Mouse (Mus musculus): Measurements from ENCODE around the gene 2510039O18Rik. TPM values are rescaled to one million over a fixed set of nuclear protein-coding genes. Genes with fewer than 3 reads are reported as not detected.

The 2510039O18Rik gene
- total and polyA plus RNA-seq, 2 experiments from 2014 or later: 12.0 to 57.7 TPM

DNA sequence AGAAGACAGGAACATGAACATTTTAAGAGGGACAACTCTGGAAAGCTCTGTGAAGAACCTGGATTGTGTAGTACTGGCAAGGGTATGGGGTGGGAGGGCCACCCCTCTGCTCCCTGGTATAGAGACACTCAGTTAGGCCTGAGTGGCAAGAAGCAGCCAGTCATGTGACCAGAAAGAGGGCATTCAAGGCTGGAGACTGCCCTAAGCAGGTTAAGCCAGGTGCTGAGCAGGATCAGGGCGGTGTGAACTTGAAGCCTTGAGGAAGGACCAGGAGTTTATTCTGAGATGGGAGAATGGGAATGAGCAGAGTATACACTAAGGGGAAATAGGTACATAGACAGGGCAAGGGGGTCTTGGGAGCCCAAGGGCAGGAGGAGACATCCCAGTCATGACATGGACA, 2.3 kb downstream of the 2510039O18Rik start:
- Histone ChIP-seq H3K27ac (ENCODE audit: low read depth, low read length) (no peak overlapping the region), H3K36me3 (ENCODE audit: insufficient read depth) (peaks cover 44% of the 10 kb centered on the region), H3K9ac (no peak overlapping the region), H3K9me3 (ENCODE audit: low read length) (no peaks in the 10 kb centered on the region), H3K4me3 (ENCODE audit: low read depth, low read length) (no peak overlapping the region), H3K4me2 (ENCODE audit: low read depth) (no peak overlapping the region), H3K4me1 (ENCODE audit: insufficient read depth) (peaks cover 15% of the 10 kb centered on the region), H3K27me3 (ENCODE audit: insufficient read depth, low read length) (no peaks in the 10 kb centered on the region)
- no peak for ATAC-seq
- WGBS: 95% methylated on average over 1 of the region's 1 CpGs
- no peak for DNase-seq
- no peak for TF ChIP-seq CTCF (IDR thresholded peaks at IDR 0.05; ENCODE audit: low read depth)

- no peaks in the 10 kb centered on the region for H3K27me3 ChIP-seq (ENCODE audit: insufficient read depth, low read length)
- no peak overlapping the region for H3K4me2 ChIP-seq (ENCODE audit: low read depth)
- no peak for TF ChIP-seq CTCF (IDR thresholded peaks at IDR 0.05; ENCODE audit: low read depth)
- peaks cover 4% of the 10 kb centered on the region; the same call in 1 of the 2 replicates for H3K4me1 ChIP-seq (ENCODE audit: insufficient read depth)
- no peaks in the 10 kb centered on the region for H3K9me3 ChIP-seq (ENCODE audit: low read length)
- peaks cover 50% of the 10 kb centered on the region for H3K36me3 ChIP-seq (ENCODE audit: insufficient read depth)
- no peak for ATAC-seq
- 60% methylated on average over 2 of the region's 2 CpGs for WGBS
- no peak overlapping the region for H3K4me3 ChIP-seq (ENCODE audit: low read depth, low read length)
- H3K9ac ChIP-seq: no peak overlapping the region
- no peak overlapping the region for H3K27ac ChIP-seq (ENCODE audit: low read depth, low read length)
- no peak for DNase-seq
These were observed 6.8 kb downstream of the 2510039O18Rik start for GRCm38 (mm10) chr4:147947511-147947910.

DNA sequence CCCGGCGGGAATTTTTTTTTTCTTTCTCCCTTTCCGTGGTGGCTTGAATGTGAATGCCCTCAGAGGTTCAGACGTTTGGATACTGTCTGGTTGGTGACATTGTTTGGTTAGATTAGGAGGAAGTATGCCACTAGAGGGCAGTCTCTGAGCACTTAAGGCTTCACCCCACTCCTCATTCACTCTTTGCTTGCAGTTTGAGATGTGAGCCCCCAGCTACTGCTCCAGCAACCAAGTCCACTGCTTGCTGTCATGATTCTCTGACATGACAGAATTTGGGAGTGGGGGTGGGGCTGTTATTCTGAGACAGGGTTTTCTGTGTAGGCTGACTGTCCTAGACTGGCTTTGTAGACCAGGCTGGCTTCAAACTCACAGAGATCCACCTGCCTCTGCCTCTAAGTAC, 12.9 kb downstream of the 2510039O18Rik start:
- Histone ChIP-seq H3K9ac (no peak overlapping the region), H3K4me2 (ENCODE audit: low read depth) (no peak overlapping the region), H3K27me3 (ENCODE audit: insufficient read depth, low read length) (no peaks in the 10 kb centered on the region), H3K4me1 (ENCODE audit: insufficient read depth) (no peaks in the 10 kb centered on the region), H3K4me3 (ENCODE audit: low read depth, low read length) (no peak overlapping the region), H3K27ac (ENCODE audit: low read depth, low read length) (no peak overlapping the region), H3K36me3 (ENCODE audit: insufficient read depth) (peaks cover 3% of the 10 kb centered on the region; the same call in 1 of the 2 replicates), H3K9me3 (ENCODE audit: low read length) (no peaks in the 10 kb centered on the region)
- ATAC-seq (peak; percentile 50), DNase-seq (peak; percentile 64)
- peak; percentile 68 for TF ChIP-seq CTCF (IDR thresholded peaks at IDR 0.05; ENCODE audit: low read depth)
- 7% methylated on average over 4 of the region's 4 CpGs for WGBS

DNA sequence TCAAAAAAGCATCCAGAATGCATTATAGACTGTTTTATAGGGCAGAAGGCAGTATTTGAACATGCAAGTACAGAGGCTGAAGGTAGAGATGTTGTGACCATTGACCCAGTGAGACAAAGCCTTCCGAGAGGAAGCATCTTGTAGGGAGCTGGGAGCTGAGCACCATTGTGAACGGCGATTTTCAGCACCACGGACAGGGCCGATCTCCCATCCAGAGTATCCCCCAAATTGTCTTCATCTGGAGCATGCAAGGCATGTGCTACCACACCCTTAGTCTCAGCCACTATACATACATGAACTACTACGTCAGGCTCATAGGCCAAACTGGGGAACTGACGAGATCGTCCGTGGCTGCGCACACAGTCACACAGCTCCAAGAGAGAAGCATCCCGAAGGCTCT, 16.4 kb downstream of the 2510039O18Rik start:
- 45% methylated on average over 11 of the region's 11 CpGs for WGBS
- H3K27ac ChIP-seq (ENCODE audit: low read depth, low read length): no peak overlapping the region
- H3K27me3 ChIP-seq (ENCODE audit: insufficient read depth, low read length): no peaks in the 10 kb centered on the region
- ATAC-seq (no peak), DNase-seq (no peak)
- H3K4me2 ChIP-seq (ENCODE audit: low read depth): no peak overlapping the region
- no peaks in the 10 kb centered on the region for H3K4me1 ChIP-seq (ENCODE audit: insufficient read depth)
- H3K9ac ChIP-seq: no peak overlapping the region
- TF ChIP-seq CTCF (IDR thresholded peaks at IDR 0.05; ENCODE audit: low read depth): no peak
- no peaks in the 10 kb centered on the region for H3K9me3 ChIP-seq (ENCODE audit: low read length)
- no peaks in the 10 kb centered on the region for H3K36me3 ChIP-seq (ENCODE audit: insufficient read depth)
- no peak overlapping the region for H3K4me3 ChIP-seq (ENCODE audit: low read depth, low read length)

DNA sequence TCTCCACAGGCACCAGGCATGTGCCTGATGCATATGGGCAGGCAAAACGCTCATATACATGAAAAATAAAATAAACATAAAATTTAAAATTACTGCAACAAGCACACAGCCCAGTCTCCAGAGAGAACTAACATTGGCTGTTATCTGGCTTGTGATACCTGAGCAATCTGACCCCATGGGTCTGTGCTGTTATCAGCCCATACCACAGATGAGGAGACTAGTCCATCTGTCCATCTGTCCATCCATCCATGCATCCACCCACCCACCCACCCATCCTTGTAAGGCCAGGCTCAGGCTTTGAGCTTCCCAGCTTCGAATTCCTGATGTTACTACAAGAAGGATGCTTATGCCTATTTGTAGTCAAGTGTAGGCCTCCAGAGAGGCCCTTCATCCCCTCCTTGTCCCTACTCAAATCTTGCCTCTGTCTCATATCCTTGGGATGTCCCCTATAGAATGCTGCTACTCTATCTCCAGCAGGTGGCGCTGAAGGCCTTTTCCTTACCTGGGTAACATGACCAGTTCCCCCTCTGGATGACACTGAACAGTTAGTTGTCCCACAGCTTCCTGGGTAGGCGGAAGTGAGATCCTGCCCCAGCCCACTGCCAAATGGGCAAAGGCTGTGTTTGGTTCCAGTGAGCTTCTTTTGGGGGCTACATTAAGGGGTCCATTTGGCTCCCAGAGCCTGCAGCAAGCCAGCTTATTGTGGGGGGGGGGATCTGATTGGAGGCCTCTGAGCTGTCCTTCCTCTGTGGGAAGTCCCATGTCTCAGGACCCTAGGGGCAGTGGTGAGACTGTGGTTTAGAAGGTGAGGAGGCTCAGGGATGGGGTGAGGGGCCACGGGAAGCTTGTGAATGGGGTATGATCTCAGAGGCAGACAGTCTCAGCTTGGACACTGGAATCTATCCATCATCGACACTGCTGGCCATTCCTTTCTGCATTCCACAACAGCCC, 19.5 kb downstream of the 2510039O18Rik start:
- Histone ChIP-seq H3K27ac (ENCODE audit: low read depth, low read length) (no peak overlapping the region), H3K9ac (no peak overlapping the region), H3K4me1 (ENCODE audit: insufficient read depth) (no peaks in the 10 kb centered on the region), H3K27me3 (ENCODE audit: insufficient read depth, low read length) (no peaks in the 10 kb centered on the region), H3K4me2 (ENCODE audit: low read depth) (no peak overlapping the region), H3K4me3 (ENCODE audit: low read depth, low read length) (no peak overlapping the region), H3K9me3 (ENCODE audit: low read length) (no peaks in the 10 kb centered on the region), H3K36me3 (ENCODE audit: insufficient read depth) (no peaks in the 10 kb centered on the region)
- DNase-seq: peak; percentile 73
- WGBS: 40% methylated on average over 6 of the region's 6 CpGs
- peak; percentile 82 for TF ChIP-seq CTCF (IDR thresholded peaks at IDR 0.05; ENCODE audit: low read depth)
- peak; percentile 79 for ATAC-seq

- DNase-seq: no peak
- H3K4me1 ChIP-seq (ENCODE audit: insufficient read depth): no peaks in the 10 kb centered on the region
- WGBS: 50% methylated on average over 6 of the region's 6 CpGs
These were observed 22.1 kb downstream of the 2510039O18Rik start for GRCm38 (mm10) chr4:147962781-147963180.

DNA sequence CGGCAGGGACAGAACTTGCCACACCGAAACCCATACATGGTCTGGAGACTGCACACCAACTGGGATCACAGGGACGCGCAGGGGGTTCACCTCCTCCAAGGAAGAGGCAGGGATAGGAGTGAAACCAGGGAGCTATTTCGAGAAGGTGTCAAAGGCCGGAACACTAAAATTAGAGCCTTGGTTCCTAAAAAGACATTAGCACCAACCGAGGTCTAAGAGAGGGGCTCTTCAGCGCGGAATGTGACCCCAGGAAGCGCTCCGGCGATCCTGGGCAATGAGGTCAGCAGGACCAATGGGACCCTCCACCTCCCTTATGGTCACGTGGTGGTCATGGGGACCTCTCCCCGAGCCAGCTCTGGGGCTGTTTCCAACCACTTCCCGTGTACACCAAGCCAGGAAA, 22.9 kb downstream of the 2510039O18Rik start:
- ATAC-seq (no peak), DNase-seq (no peak)
- H3K27me3 ChIP-seq (ENCODE audit: insufficient read depth, low read length): no peaks in the 10 kb centered on the region
- no peaks in the 10 kb centered on the region for H3K4me1 ChIP-seq (ENCODE audit: insufficient read depth)
- H3K9ac ChIP-seq: no peak overlapping the region
- no peak overlapping the region for H3K4me2 ChIP-seq (ENCODE audit: low read depth)
- H3K9me3 ChIP-seq (ENCODE audit: low read length): no peaks in the 10 kb centered on the region
- H3K27ac ChIP-seq (ENCODE audit: low read depth, low read length): no peak overlapping the region
- no peaks in the 10 kb centered on the region for H3K36me3 ChIP-seq (ENCODE audit: insufficient read depth)
- no peak for TF ChIP-seq CTCF (IDR thresholded peaks at IDR 0.05; ENCODE audit: low read depth)
- 91% methylated on average over 15 of the region's 15 CpGs for WGBS
- no peak overlapping the region for H3K4me3 ChIP-seq (ENCODE audit: low read depth, low read length)

More at GRCm38 (mm10) chr4:147962781-147963180, 22.1 kb downstream of the 2510039O18Rik start:
- Histone ChIP-seq H3K4me2 (ENCODE audit: low read depth) (no peak overlapping the region), H3K36me3 (ENCODE audit: insufficient read depth) (no peaks in the 10 kb centered on the region), H3K27ac (ENCODE audit: low read depth, low read length) (no peak overlapping the region), H3K4me3 (ENCODE audit: low read depth, low read length) (no peak overlapping the region), H3K27me3 (ENCODE audit: insufficient read depth, low read length) (no peaks in the 10 kb centered on the region), H3K9ac (no peak overlapping the region), H3K9me3 (ENCODE audit: low read length) (no peaks in the 10 kb centered on the region)
- peak; percentile 62 for ATAC-seq
- no peak for TF ChIP-seq CTCF (IDR thresholded peaks at IDR 0.05; ENCODE audit: low read depth)
